Mouse (Mus musculus) central nervous system, embryonic 11.5 days (tissue): ENCODE results near the gene Cltb. TPM values are rescaled to one million over a fixed set of nuclear protein-coding genes. Genes with fewer than 3 reads are reported as not detected.

Experiments used
- polyA plus RNA-seq: library from polyadenylated mRNA; depleted of rRNA; stranded (reverse); fragments of >200 nt; gene quantifications from 2 replicates; pipeline ENCODE4 v1.2.3, GENCODE M21; 2012; rRNA removed

Cltb gene
- polyA plus RNA-seq: 16.9 and 33.2 TPM in 2 replicates

GRCm38 (mm10) chr13:54610972-54611754, at the start of gene Cltb:
Gene Cltb (minus strand): TSS chr13:54611344.

GRCm38 (mm10) chr13:54621155-54621932, 10.2 kb upstream of the Cltb start, which contains the start of gene Faf2:
Gene Faf2 (plus strand): TSS chr13:54621784.

DNA sequence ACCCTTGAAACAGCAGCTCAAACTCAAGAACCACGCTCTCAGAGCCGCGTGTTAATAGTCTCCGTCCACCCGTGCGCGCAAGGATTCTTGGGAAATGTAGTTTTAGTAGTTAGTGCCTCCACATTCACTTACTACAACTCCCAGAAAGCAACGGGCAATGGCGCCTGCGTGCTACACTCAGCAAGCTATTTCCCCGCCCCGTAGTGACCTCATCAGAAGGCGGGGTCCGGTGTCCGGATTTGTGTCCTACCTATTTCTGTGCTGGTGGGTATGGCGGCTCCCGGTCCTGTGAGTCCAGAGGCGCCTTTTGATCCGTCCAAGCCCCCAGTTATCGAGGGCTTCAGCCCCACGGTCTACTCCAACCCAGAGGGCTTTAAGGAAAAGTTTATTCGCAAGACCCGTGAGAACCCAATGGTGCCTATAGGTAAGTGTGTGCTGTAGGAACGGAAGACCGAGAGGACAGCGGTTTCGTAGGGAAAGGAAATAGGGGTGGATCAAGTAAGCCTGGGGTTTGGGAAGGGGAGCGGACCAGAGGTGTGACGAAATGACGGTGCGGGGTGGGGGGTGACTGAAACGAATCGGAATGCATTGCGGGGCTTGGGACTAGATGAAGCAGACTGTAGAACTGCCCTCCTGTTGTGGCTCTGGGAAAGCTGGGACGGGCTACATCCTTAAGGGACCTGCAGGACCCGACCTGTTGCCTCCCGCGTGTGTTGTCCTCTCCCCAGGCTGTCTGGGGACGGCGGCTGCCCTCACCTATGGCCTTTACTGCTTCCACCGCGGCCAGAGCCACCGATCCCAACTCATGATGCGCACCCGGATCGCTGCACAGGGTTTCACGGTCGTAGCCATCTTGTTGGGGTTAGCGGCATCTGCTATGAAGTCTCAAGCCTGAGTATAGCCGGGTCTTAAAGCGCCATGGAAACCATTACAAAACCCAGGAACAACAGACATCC, 20.9 kb downstream of the Cltb start, which contains the start of the genes Nop16 and Higd2a:
Gene Nop16, minus strand, starts transcription at position 95 of the 956 bp plus-strand sequence.
Gene Higd2a, plus strand, starts transcription at position 212 of the 956 bp plus-strand sequence.

GRCm38 (mm10) chr13:54574854-54575481, 36.2 kb downstream of the Cltb start, which contains the start of gene Arl10:
Gene Arl10 (plus strand): TSS chr13:54575015.

GRCm38 (mm10) chr13:54565201-54565581, 46.0 kb downstream of the Cltb start, which contains the start of gene 4833439L19Rik:
Gene 4833439L19Rik (minus strand): TSS chr13:54565435.

Other genes with a start within 250 kb of the Cltb start
- 26.4 and 34.4 TPM in 2 replicates for gene Cplx2, start 240.0 kb downstream of the Cltb start, polyA plus RNA-seq
- gene Thoc3, start 142.5 kb downstream of the Cltb start, polyA plus RNA-seq: 60.4 and 87.4 TPM in 2 replicates
- 15.9 and 25.4 TPM in 2 replicates for gene Simc1, start 107.6 kb downstream of the Cltb start, polyA plus RNA-seq
- 96.1 and 123 TPM in 2 replicates for gene 4833439L19Rik, start 45.9 kb downstream of the Cltb start, polyA plus RNA-seq
- gene Arl10, start 36.3 kb downstream of the Cltb start, polyA plus RNA-seq: 36.7 and 66.8 TPM in 2 replicates
- gene Nop16, start 21.3 kb downstream of the Cltb start, polyA plus RNA-seq: 54.7 and 57.8 TPM in 2 replicates
- 56.6 and 82.0 TPM in 2 replicates for gene Higd2a, start 21.1 kb downstream of the Cltb start, polyA plus RNA-seq
- gene Faf2, start 10.4 kb upstream of the Cltb start, polyA plus RNA-seq: 57.7 and 76.1 TPM in 2 replicates
- 105 and 157 TPM in 2 replicates for gene Rnf44, start 82.6 kb upstream of the Cltb start, polyA plus RNA-seq
- 0.26 and 0.36 TPM in 2 replicates for gene Cdhr2, start 90.1 kb upstream of the Cltb start, polyA plus RNA-seq
- gene Gprin1, start 138.5 kb upstream of the Cltb start, polyA plus RNA-seq: 16.2 and 27.4 TPM in 2 replicates
- 2.1 TPM in 2 replicates for gene Sncb, start 155.3 kb upstream of the Cltb start, polyA plus RNA-seq
- gene Eif4e1b, start 172.7 kb upstream of the Cltb start, polyA plus RNA-seq: not detected in 2 replicates
- 8.4 and 10.4 TPM in 2 replicates for gene Tspan17, start 178.0 kb upstream of the Cltb start, polyA plus RNA-seq